Mouse (Mus musculus) hindbrain, postnatal 0 days (tissue): ENCODE results near the gene Gm7579. TPM values are rescaled to one million over a fixed set of nuclear protein-coding genes. Genes with fewer than 3 reads are reported as not detected.
"Not testable (repeated sequence)": the region's sequence is repeated elsewhere in the genome, so short reads cannot be mapped to it uniquely, and the experiment has no call there.

Experiments used
- ATAC-seq: fragments of 200-750 bp; cut with Nextera tagmentation; 2 replicates; pipeline ENCODE4 v1.8.0; 2017; ENCODE audit warnings: mild to moderate bottlenecking, moderate TSS enrichment, moderate library complexity
- DNase-seq: peaks from one replicate; pipeline ENCODE4 v3.0.0-alpha.2; 2015; ENCODE audit warnings: low spot score
- H3K27ac ChIP-seq: fragments of 300-500 bp; sonication (generic); 2 replicates; pipeline ENCODE4 v1.5.1; 2014; ENCODE audit warnings: mild to moderate bottlenecking
- H3K27me3 ChIP-seq: fragments of 300-500 bp; sonication (generic); 2 replicates; pipeline ENCODE4 v1.6.1; 2014; ENCODE audit warnings: low read length, mixed read lengths; ENCODE audit not compliant: insufficient read depth
- H3K36me3 ChIP-seq: fragments of 300-500 bp; sonication (generic); 2 replicates; pipeline ENCODE4 v1.6.1; 2014; ENCODE audit warnings: low read length, mixed read lengths; ENCODE audit not compliant: insufficient read depth
- H3K4me1 ChIP-seq: fragments of 300-500 bp; sonication (generic); 2 replicates; pipeline ENCODE4 v1.6.1; 2014; ENCODE audit warnings: antibody characterized with exemption, low read length, mixed read lengths; ENCODE audit not compliant: insufficient read depth
- H3K4me2 ChIP-seq: fragments of 300-500 bp; sonication (generic); 2 replicates; pipeline ENCODE4 v1.6.1; 2014; ENCODE audit warnings: low read depth, mild to moderate bottlenecking, low read length, moderate library complexity, mixed read lengths
- H3K4me3 ChIP-seq: fragments of 300-500 bp; sonication (generic); 2 replicates; pipeline ENCODE4 v1.5.1; 2014; ENCODE audit warnings: low read length
- H3K9ac ChIP-seq: fragments of 300-500 bp; sonication (generic); replicated peaks from 2 replicates; pipeline ENCODE4 v1.6.1; 2014; ENCODE audit warnings: mild to moderate bottlenecking, low read length, moderate library complexity, mixed read lengths
- H3K9me3 ChIP-seq: fragments of 300-500 bp; sonication (generic); 2 replicates; pipeline ENCODE4 v1.6.1; 2016; ENCODE audit warnings: low read length, mixed read lengths
- CTCF ChIP-seq: IDR thresholded peaks from 2 replicates; pipeline ENCODE4 v1.5.1; 2016; ENCODE audit warnings: antibody characterized with exemption, control low read depth, low read depth
- WGBS: fragments of 180-500 bp; shearing (Covaris S2); extraction: QIAGEN DNeasy Blood & Tissue Kit; methylation state at CpG from one replicate; pipeline ENCODE4 v1.1.7; 2014; 5-methylcytosine and 5-hydroxymethylcytosine counted together
- polyA plus RNA-seq: library from polyadenylated mRNA; unstranded; fragments of >200 nt; fragmentation: Nextera tagmentation; extraction: Ambion mirVana; gene quantifications from 2 replicates; pipeline ENCODE4 v1.2.1, GENCODE M21; 2015
- total RNA-seq: library from RNA; depleted of rRNA; stranded (reverse); fragments of >200 nt; gene quantifications from 2 replicates; pipeline ENCODE4 v1.2.3, GENCODE M21; 2014; rRNA removed

The Gm7579 gene
- total and polyA plus RNA-seq, 2 experiments from 2014 or later = not detected

DNA sequence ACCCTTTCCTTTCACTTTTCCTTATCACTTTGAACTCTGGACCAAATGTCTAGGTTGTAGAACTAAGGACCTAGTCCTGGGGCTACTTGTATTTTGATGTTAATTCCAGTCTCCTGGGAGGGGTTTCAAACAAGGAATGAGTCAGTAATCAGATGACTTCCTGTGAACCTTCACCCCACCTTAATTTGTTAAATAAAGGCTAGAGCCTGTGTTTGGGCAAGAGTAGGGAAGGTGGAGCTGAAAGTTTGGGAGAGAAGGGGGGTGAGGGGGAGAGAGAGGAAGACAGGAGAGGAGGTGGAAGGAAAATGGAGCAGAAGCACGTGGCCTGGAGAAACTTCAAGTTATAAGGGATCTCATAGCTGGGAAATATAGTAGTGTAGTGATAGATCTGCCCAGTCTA, 19.9 kb downstream of the Gm7579 start:
- Histone ChIP-seq H3K4me3 (no peak overlapping the region), H3K27me3 (no peaks in the 10 kb centered on the region), H3K9ac (no peak overlapping the region), H3K4me1 (no peaks in the 10 kb centered on the region), H3K27ac (no peak overlapping the region), H3K36me3 (no peaks in the 10 kb centered on the region), H3K4me2 (no peak overlapping the region), H3K9me3 (no peaks in the 10 kb centered on the region)
- DNase-seq (no peak), ATAC-seq (no peak)
- 44% methylated on average over 1 of the region's 1 CpGs for WGBS
- TF ChIP-seq CTCF = no peak

DNA sequence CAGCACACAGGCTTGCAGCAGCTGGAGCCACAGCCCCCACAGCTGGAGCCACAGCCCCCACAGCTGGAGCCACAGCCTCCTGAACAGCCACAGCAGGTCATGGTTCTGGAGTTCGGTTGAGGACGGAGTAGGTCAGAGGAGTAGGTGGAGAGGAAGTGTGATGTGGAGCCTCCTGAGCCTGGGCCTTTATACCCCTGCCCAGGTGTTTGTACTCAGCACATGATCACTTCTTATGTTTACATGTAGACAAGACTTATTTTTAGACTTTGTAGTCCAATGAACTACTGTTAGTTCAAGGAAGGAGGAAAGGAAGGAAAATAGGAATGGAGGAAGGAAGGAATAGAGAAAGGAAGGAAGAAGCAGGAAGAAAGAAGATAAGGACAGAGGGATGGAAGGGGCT, 29.3 kb downstream of the Gm7579 start, which contains the start of gene Gm40460:
TSS of gene Gm40460 (minus strand) at position 101 of the 400 bp plus-strand sequence.
- H3K4me1 ChIP-seq = no peaks in the 10 kb centered on the region
- no peak within 1 kb of the TSS for H3K27ac ChIP-seq
- no peak within 1 kb of the TSS for H3K9ac ChIP-seq
- no peaks in the 10 kb centered on the region for H3K36me3 ChIP-seq
- ATAC-seq (no peak), DNase-seq (no peak)
- TF ChIP-seq CTCF = no peak
- 40% methylated on average over 2 of the region's 2 CpGs for WGBS
- H3K4me2 ChIP-seq = no peak within 1 kb of the TSS
- no peaks in the 10 kb centered on the region for H3K9me3 ChIP-seq
- H3K4me3 ChIP-seq = no peak within 1 kb of the TSS
- no peaks in the 10 kb centered on the region for H3K27me3 ChIP-seq

DNA sequence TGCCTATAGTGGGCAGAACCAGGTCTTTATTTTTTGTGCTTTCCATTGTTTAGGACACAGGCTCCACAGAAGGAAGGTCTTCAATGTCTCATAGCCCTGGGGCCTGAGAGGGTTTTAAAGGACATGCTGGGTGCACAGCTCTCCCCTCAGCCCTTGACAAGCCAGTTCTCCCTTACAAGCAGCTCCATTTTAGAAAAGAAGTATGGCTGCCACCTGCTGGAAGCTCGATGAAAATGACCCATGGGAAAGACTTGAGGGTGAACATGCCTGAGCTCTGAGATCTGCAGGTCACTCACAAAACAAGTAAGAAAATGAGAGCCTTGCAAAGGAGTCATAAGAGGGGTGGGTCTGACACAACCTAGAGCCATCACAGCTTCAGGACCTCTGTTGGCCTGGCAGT, 38.2 kb downstream of the Gm7579 start:
- Histone ChIP-seq H3K27me3 (no peaks in the 10 kb centered on the region), H3K9me3 (no peaks in the 10 kb centered on the region), H3K36me3 (no peaks in the 10 kb centered on the region), H3K4me3 (no peak overlapping the region), H3K9ac (no peak overlapping the region), H3K27ac (no peak overlapping the region), H3K4me1 (no peaks in the 10 kb centered on the region), H3K4me2 (no peak overlapping the region)
- peak; percentile 69 for DNase-seq
- peak; percentile 72 for TF ChIP-seq CTCF
- no peak for ATAC-seq
- WGBS = 3% methylated on average over 1 of the region's 1 CpGs

DNA sequence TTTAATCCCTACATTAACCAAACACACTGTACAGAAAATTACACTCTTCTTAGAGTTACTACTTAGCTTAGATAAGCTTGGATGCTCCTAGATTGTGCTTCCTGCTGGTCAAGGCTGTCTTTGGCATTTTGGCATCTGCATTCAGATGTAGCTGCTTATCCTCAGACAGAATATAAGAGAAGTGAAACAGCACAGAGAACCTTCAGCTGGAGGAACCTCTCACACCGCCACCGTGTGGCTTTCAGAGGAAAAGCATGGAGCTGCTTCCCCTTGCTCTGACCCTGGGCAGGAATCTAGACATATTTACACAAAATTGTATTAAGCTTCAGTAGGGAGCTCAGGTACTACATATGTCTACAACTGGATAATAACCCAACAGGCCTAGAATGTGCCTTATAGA, 43.9 kb downstream of the Gm7579 start:
- no peaks in the 10 kb centered on the region for H3K9me3 ChIP-seq
- ATAC-seq (peak; percentile 45), DNase-seq (peak; percentile 76)
- no peak overlapping the region for H3K4me2 ChIP-seq
- no peaks in the 10 kb centered on the region for H3K36me3 ChIP-seq
- no peaks in the 10 kb centered on the region for H3K27me3 ChIP-seq
- TF ChIP-seq CTCF = peak; percentile 80
- H3K4me3 ChIP-seq = no peak overlapping the region
- H3K27ac ChIP-seq = no peak overlapping the region
- 2% methylated on average over 2 of the region's 2 CpGs for WGBS
- no peaks in the 10 kb centered on the region for H3K4me1 ChIP-seq
- no peak overlapping the region for H3K9ac ChIP-seq

DNA sequence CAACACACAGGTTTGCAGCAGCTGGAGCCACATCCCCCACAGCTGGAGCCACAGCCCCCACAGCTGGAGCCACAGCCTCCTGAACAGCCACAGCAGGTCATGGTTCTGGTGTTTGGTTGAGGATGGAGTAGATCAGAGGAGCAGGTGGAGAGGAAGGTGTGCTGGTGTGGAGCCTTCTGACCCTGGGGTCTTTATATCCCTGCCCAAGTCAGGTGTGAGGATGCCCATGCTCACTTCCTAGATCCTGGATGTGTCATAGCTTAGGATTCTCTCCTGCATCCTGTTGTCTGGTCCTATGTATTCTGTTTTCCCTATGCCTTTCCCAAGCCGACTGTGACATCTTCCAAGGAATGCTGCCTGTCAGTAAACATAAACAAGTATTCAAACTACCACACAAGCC, 46.6 kb downstream of the Gm7579 start, which contains the start of gene Gm2431:
TSS of gene Gm2431 (minus strand) at position 101 of the 400 bp plus-strand sequence.
- not testable (repeated sequence) for H3K27me3 ChIP-seq, H3K4me2 ChIP-seq, DNase-seq, H3K4me1 ChIP-seq, ATAC-seq, H3K9me3 ChIP-seq, H3K27ac ChIP-seq, H3K4me3 ChIP-seq, H3K36me3 ChIP-seq, H3K9ac ChIP-seq
- 69% methylated on average over 1 of the region's 1 CpGs for WGBS

Other genes starting within 250 kb of the Gm7579 start
- gene Mob2, start 150.8 kb upstream of the Gm7579 start, total RNA-seq = 41.1 and 45.5 TPM in 2 replicates
- 43.4 and 44.1 TPM in 2 replicates for gene Mob2, start 150.8 kb upstream of the Gm7579 start, polyA plus RNA-seq
- 129 and 133 TPM in 2 replicates for gene Dusp8, start 116.0 kb upstream of the Gm7579 start, total RNA-seq
- 86.2 and 94.6 TPM in 2 replicates for gene Dusp8, start 116.0 kb upstream of the Gm7579 start, polyA plus RNA-seq
- gene Gm45618, start 91.1 kb upstream of the Gm7579 start, total RNA-seq = not detected in 2 replicates
- not detected in 2 replicates for gene Gm45618, start 91.1 kb upstream of the Gm7579 start, polyA plus RNA-seq
- not detected in 2 replicates for gene Gm39115, start 75.8 kb upstream of the Gm7579 start, total RNA-seq
- not detected in 2 replicates for gene Gm39115, start 75.8 kb upstream of the Gm7579 start, polyA plus RNA-seq
- not detected in 2 replicates for gene Gm45337, start 67.3 kb upstream of the Gm7579 start, total RNA-seq
- gene Gm45337, start 67.3 kb upstream of the Gm7579 start, polyA plus RNA-seq = not detected in 2 replicates
- gene Gm29735, start 54.7 kb upstream of the Gm7579 start, total RNA-seq = not detected in 2 replicates
- not detected in 2 replicates for gene Gm29735, start 54.7 kb upstream of the Gm7579 start, polyA plus RNA-seq
- not detected in 2 replicates for gene Gm4553, start 46.1 kb upstream of the Gm7579 start, total RNA-seq
- not detected in 2 replicates for gene Gm4553, start 46.1 kb upstream of the Gm7579 start, polyA plus RNA-seq
- not detected in 2 replicates for gene Krtap5-2, start 35.9 kb upstream of the Gm7579 start, total RNA-seq
- not detected in 2 replicates for gene Krtap5-2, start 35.9 kb upstream of the Gm7579 start, polyA plus RNA-seq
- not detected in 2 replicates for gene Gm10153, start 21.5 kb upstream of the Gm7579 start, total RNA-seq
- gene Gm10153, start 21.5 kb upstream of the Gm7579 start, polyA plus RNA-seq = not detected in 2 replicates
- not detected in 2 replicates for gene Krtap5-3, start 10.5 kb upstream of the Gm7579 start, total RNA-seq
- not detected in 2 replicates for gene Krtap5-3, start 10.5 kb upstream of the Gm7579 start, polyA plus RNA-seq
- gene Krtap5-5, start 18.1 kb downstream of the Gm7579 start, total RNA-seq = not detected in 2 replicates
- not detected in 2 replicates for gene Krtap5-5, start 18.1 kb downstream of the Gm7579 start, polyA plus RNA-seq
- gene Gm40460, start 29.2 kb downstream of the Gm7579 start, total RNA-seq = not detected in 2 replicates
- not detected in 2 replicates for gene Gm40460, start 29.2 kb downstream of the Gm7579 start, polyA plus RNA-seq
- gene Gm2431, start 46.5 kb downstream of the Gm7579 start, total RNA-seq = not detected in 2 replicates
- gene Gm2431, start 46.5 kb downstream of the Gm7579 start, polyA plus RNA-seq = not detected in 2 replicates
- gene Gm4559, start 62.5 kb downstream of the Gm7579 start, total RNA-seq = not detected in 2 replicates
- gene Gm4559, start 62.5 kb downstream of the Gm7579 start, polyA plus RNA-seq = not detected in 2 replicates
- gene Krtap5-1, start 85.3 kb downstream of the Gm7579 start, total RNA-seq = not detected in 2 replicates
- gene Krtap5-1, start 85.3 kb downstream of the Gm7579 start, polyA plus RNA-seq = not detected in 2 replicates
- not detected in 2 replicates for gene Krtap5-4, start 91.7 kb downstream of the Gm7579 start, total RNA-seq
- gene Krtap5-4, start 91.7 kb downstream of the Gm7579 start, polyA plus RNA-seq = not detected in 2 replicates
- 22.7 and 25.4 TPM in 2 replicates for gene Ifitm10, start 161.9 kb downstream of the Gm7579 start, total RNA-seq
- gene Ifitm10, start 161.9 kb downstream of the Gm7579 start, polyA plus RNA-seq = 17.2 and 19.9 TPM in 2 replicates
- gene Gm49369, start 170.8 kb downstream of the Gm7579 start, total RNA-seq = 1.0 TPM in 1 of 2 replicates, not detected in the other
- gene Gm49369, start 170.8 kb downstream of the Gm7579 start, polyA plus RNA-seq = 2.1 and 2.9 TPM in 2 replicates
- 638 and 755 TPM in 2 replicates for gene Ctsd, start 176.2 kb downstream of the Gm7579 start, total RNA-seq
- gene Ctsd, start 176.2 kb downstream of the Gm7579 start, polyA plus RNA-seq = 400 and 402 TPM in 2 replicates
- not detected in 2 replicates for gene Syt8, start 223.0 kb downstream of the Gm7579 start, total RNA-seq
- 0.15 TPM in 1 of 2 replicates, not detected in the other for gene Syt8, start 223.0 kb downstream of the Gm7579 start, polyA plus RNA-seq
- 1.3 and 8.5 TPM in 2 replicates for gene Tnni2, start 229.9 kb downstream of the Gm7579 start, total RNA-seq
- gene Tnni2, start 229.9 kb downstream of the Gm7579 start, polyA plus RNA-seq = 0.63 TPM in 2 replicates
- gene Lsp1, start 248.9 kb downstream of the Gm7579 start, total RNA-seq = 4.6 and 16.6 TPM in 2 replicates
- 6.6 and 7.2 TPM in 2 replicates for gene Lsp1, start 248.9 kb downstream of the Gm7579 start, polyA plus RNA-seq